Comparison of ENCODE assay signal across 12 mouse cellular contexts in the genomic region with DNA sequence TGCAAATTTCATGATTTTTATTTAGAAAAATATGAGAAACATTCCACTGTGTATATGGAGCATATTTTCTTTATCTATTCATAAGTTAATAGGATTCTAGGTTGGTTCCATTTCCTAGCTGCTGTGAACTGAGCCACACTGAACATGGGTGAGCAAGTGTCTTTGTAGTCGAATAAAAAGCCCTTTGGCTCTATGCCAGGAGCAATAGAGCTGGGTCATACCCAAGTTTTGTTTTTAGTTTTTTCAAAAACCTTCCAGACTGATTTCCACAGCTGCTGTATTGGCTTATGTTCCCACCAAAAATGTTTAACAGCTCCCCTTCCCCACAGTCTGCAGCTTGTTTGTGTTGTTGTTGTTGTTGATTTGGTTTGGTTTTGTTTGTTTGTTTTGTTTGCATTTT.
DNase-seq lines count a peak whose midpoint lies in the region; ATAC-seq and TF ChIP-seq lines count a peak whose summit lies in the region.
"Had no signal": no experiment of that assay in that cellular context is flagged by ENCODE, and none has a peak within 500 bp of the region (broad histone marks: within the 10 kb centered on the region; RNA-seq: fewer than 3 reads in every experiment).

No protein-coding gene starts in this region.

- H3K9ac ChIP-seq in embryonic facial prominence, embryonic 11.5 days (replicated peaks; ENCODE audit: low read length) = no peak overlapping the region
- no peak overlapping the region for H3K9ac ChIP-seq in hindbrain, postnatal 0 days (replicated peaks; ENCODE audit: low read length)
- no peak overlapping the region for H3K9ac ChIP-seq in hindbrain, embryonic 11.5 days (ENCODE audit: low read depth, low read length)
- no peak overlapping the region for H3K9ac ChIP-seq in lung, embryonic 14.5 days
- H3K9ac ChIP-seq: heart, embryonic 13.5 days; liver, embryonic 14.5 days had no signal

- TF ChIP-seq CTCF in hindbrain, postnatal 0 days (IDR thresholded peaks at IDR 0.05; ENCODE audit: low read depth) = no peak
- TF ChIP-seq CTCF in lung, embryonic 14.5 days (IDR thresholded peaks at IDR 0.05; ENCODE audit: low read depth) = no peak
- no peak for TF ChIP-seq CTCF in brain, embryonic 14.5 days (IDR thresholded peaks at IDR 0.05; ENCODE audit: borderline replicate concordance, extremely low read depth, insufficient read depth, insufficient read length)

- 56% methylated on average over 1 of the region's 1 CpGs for WGBS in embryonic facial prominence, embryonic 11.5 days
- 77% methylated on average over 1 of the region's 1 CpGs for WGBS in embryonic facial prominence, embryonic 10.5 days
- WGBS in hindbrain, postnatal 0 days = 9% methylated on average over 1 of the region's 1 CpGs
- 74% methylated on average over 1 of the region's 1 CpGs for WGBS in hindbrain, embryonic 11.5 days
- 11% methylated on average over 1 of the region's 1 CpGs for WGBS in lung, embryonic 14.5 days

- no peaks in the 10 kb centered on the region for H3K36me3 ChIP-seq in embryonic facial prominence, embryonic 11.5 days (replicated peaks; ENCODE audit: control insufficient read depth, insufficient read depth, low read depth, low read length)
- no peaks in the 10 kb centered on the region for H3K36me3 ChIP-seq in embryonic facial prominence, embryonic 10.5 days (replicated peaks)
- no peaks in the 10 kb centered on the region for H3K36me3 ChIP-seq in hindbrain, postnatal 0 days (ENCODE audit: insufficient read depth, low read length)
- no peaks in the 10 kb centered on the region for H3K36me3 ChIP-seq in hindbrain, embryonic 11.5 days (ENCODE audit: control insufficient read depth, insufficient read depth, low read length)
- no peaks in the 10 kb centered on the region for H3K36me3 ChIP-seq in lung, embryonic 14.5 days (ENCODE audit: insufficient read depth)
- H3K36me3 ChIP-seq: heart, embryonic 13.5 days had no signal

- H3K4me2 ChIP-seq in embryonic facial prominence, embryonic 11.5 days (ENCODE audit: low read depth, low read length) = no peak overlapping the region
- H3K4me2 ChIP-seq in hindbrain, postnatal 0 days (ENCODE audit: low read depth, low read length) = no peak overlapping the region
- no peak overlapping the region for H3K4me2 ChIP-seq in hindbrain, embryonic 11.5 days (replicated peaks; ENCODE audit: low read depth, low read length)
- H3K4me2 ChIP-seq in lung, embryonic 14.5 days = no peak overlapping the region
- H3K4me2 ChIP-seq: heart, embryonic 13.5 days had no signal

- H3K4me3 ChIP-seq in embryonic facial prominence, embryonic 11.5 days (ENCODE audit: low read depth, low read length) = no peak overlapping the region
- H3K4me3 ChIP-seq in embryonic facial prominence, embryonic 10.5 days = no peak overlapping the region
- no peak overlapping the region for H3K4me3 ChIP-seq in hindbrain, postnatal 0 days (ENCODE audit: low read length)
- no peak overlapping the region for H3K4me3 ChIP-seq in hindbrain, embryonic 11.5 days (ENCODE audit: low read depth, low read length)
- H3K4me3 ChIP-seq in lung, embryonic 14.5 days (ENCODE audit: low read depth, low read length) = no peak overlapping the region
- H3K4me3 ChIP-seq: gastrocnemius, adult 2 months; heart, embryonic 13.5 days had no signal

- no peaks in the 10 kb centered on the region for H3K9me3 ChIP-seq in embryonic facial prominence, embryonic 11.5 days (replicated peaks; ENCODE audit: control insufficient read depth, low read length)
- H3K9me3 ChIP-seq in embryonic facial prominence, embryonic 10.5 days = no peaks in the 10 kb centered on the region
- no peaks in the 10 kb centered on the region for H3K9me3 ChIP-seq in hindbrain, postnatal 0 days (ENCODE audit: low read length)
- H3K9me3 ChIP-seq in hindbrain, embryonic 11.5 days (ENCODE audit: control insufficient read depth, low read length) = no peaks in the 10 kb centered on the region
- no peaks in the 10 kb centered on the region for H3K9me3 ChIP-seq in lung, embryonic 14.5 days (ENCODE audit: low read depth, low read length)
- H3K9me3 ChIP-seq: heart, embryonic 13.5 days had no signal

- ATAC-seq in embryonic facial prominence, embryonic 11.5 days (replicated peaks; ENCODE audit: insufficient number of reproducible peaks, low FRiP score, low TSS enrichment, low read depth) = no peak
- no peak for ATAC-seq in hindbrain, postnatal 0 days
- no peak for ATAC-seq in hindbrain, embryonic 11.5 days (ENCODE audit: low FRiP score)
- peak; percentile 63; the same call in 1 of the 2 replicates for ATAC-seq in lung, embryonic 14.5 days (ENCODE audit: insufficient read depth)

- H3K27ac ChIP-seq in embryonic facial prominence, embryonic 11.5 days (replicated peaks; ENCODE audit: low read depth, low read length) = no peak overlapping the region
- no peak overlapping the region for H3K27ac ChIP-seq in embryonic facial prominence, embryonic 10.5 days (replicated peaks)
- no peak overlapping the region for H3K27ac ChIP-seq in hindbrain, postnatal 0 days
- H3K27ac ChIP-seq in hindbrain, embryonic 11.5 days (ENCODE audit: low read depth, low read length) = no peak overlapping the region
- H3K27ac ChIP-seq in lung, embryonic 14.5 days (ENCODE audit: low read depth) = no peak overlapping the region
- H3K27ac ChIP-seq: gastrocnemius, adult 2 months; heart, embryonic 13.5 days; liver, embryonic 14.5 days had no signal

- peak; percentile 4 for DNase-seq in embryonic facial prominence, embryonic 11.5 days (ENCODE audit: low spot score)
- no peak for DNase-seq in embryonic facial prominence, embryonic 10.5 days (ENCODE audit: low spot score)
- peak; percentile 64 for DNase-seq in hindbrain, postnatal 0 days (ENCODE audit: low spot score)
- no peak for DNase-seq in hindbrain, embryonic 11.5 days (ENCODE audit: low spot score)
- DNase-seq in lung, embryonic 14.5 days = peak; percentile 76
- no peak for DNase-seq in lung, postnatal 25 days (ENCODE audit: low spot score)
- DNase-seq in brain, embryonic 14.5 days (ENCODE audit: low read depth) = peak; percentile 74
- no peak for DNase-seq in frontal cortex, postnatal 25 days (ENCODE audit: low spot score in 2 of 2)
- DNase-seq: cerebellum, postnatal 36 days; gastrocnemius, adult 2 months had no signal

- TF ChIP-seq POLR2A in brain, embryonic 14.5 days (IDR thresholded peaks at IDR 0.05; ENCODE audit: borderline replicate concordance, extremely low read depth, insufficient read depth, insufficient read length, poor library complexity, severe bottlenecking) = no peak

- no peaks in the 10 kb centered on the region for H3K4me1 ChIP-seq in embryonic facial prominence, embryonic 11.5 days (ENCODE audit: control insufficient read depth, insufficient read depth, low read length)
- no peaks in the 10 kb centered on the region for H3K4me1 ChIP-seq in embryonic facial prominence, embryonic 10.5 days
- H3K4me1 ChIP-seq in hindbrain, postnatal 0 days (ENCODE audit: insufficient read depth, low read length) = no peaks in the 10 kb centered on the region
- H3K4me1 ChIP-seq in hindbrain, embryonic 11.5 days (replicated peaks; ENCODE audit: control insufficient read depth, insufficient read depth, low read length) = no peaks in the 10 kb centered on the region
- no peaks in the 10 kb centered on the region for H3K4me1 ChIP-seq in lung, embryonic 14.5 days (ENCODE audit: insufficient read depth)
- H3K4me1 ChIP-seq: heart, embryonic 13.5 days had no signal

- H3K27me3 ChIP-seq in embryonic facial prominence, embryonic 11.5 days (ENCODE audit: control insufficient read depth, insufficient read depth, low read length) = no peaks in the 10 kb centered on the region
- no peaks in the 10 kb centered on the region for H3K27me3 ChIP-seq in embryonic facial prominence, embryonic 10.5 days (replicated peaks; ENCODE audit: low read depth, poor library complexity, severe bottlenecking)
- H3K27me3 ChIP-seq in hindbrain, postnatal 0 days (ENCODE audit: insufficient read depth, low read length) = no peaks in the 10 kb centered on the region
- H3K27me3 ChIP-seq in hindbrain, embryonic 11.5 days (ENCODE audit: control insufficient read depth, insufficient read depth, low read length) = no peaks in the 10 kb centered on the region
- no peaks in the 10 kb centered on the region for H3K27me3 ChIP-seq in lung, embryonic 14.5 days (ENCODE audit: insufficient read depth, low read length)
- H3K27me3 ChIP-seq: heart, embryonic 13.5 days had no signal

Comparison
In these comparisons a context has a peak if more than half of its experiments do, and no peak if none do; other contexts are left out.
1. DNase-seq: peak in embryonic facial prominence, embryonic 11.5 days (single experiment), hindbrain, postnatal 0 days (single experiment), lung, embryonic 14.5 days (single experiment) and brain, embryonic 14.5 days (single experiment); none in embryonic facial prominence, embryonic 10.5 days (single experiment), hindbrain, embryonic 11.5 days (single experiment), lung, postnatal 25 days (single experiment) and frontal cortex, postnatal 25 days (0 of 2).